Mouse (Mus musculus) cerebellum, adult 9-10 months (tissue): ENCODE results near the gene Capn15.

Experiments used
- DNase-seq: peaks from one replicate; pipeline ENCODE4 v3.0.0; 2022

The Capn15 gene

GRCm38 (mm10) chr17:25918037-25918750 lies 67.4 kb downstream of the Capn15 start:
- peak; percentile 59 for DNase-seq

- peak; percentile 57 for DNase-seq
Measured at GRCm38 (mm10) chr17:25916931-25917647, 68.5 kb downstream of the Capn15 start.

- DNase-seq, result peak; percentile 63
Measured at GRCm38 (mm10) chr17:25914295-25914694, 71.3 kb downstream of the Capn15 start.

- DNase-seq, result no peak
Measured at GRCm38 (mm10) chr17:25913877-25914275, 71.7 kb downstream of the Capn15 start.

GRCm38 (mm10) chr17:25913186-25913876 lies 72.3 kb downstream of the Capn15 start:
- DNase-seq, result peak; percentile 85

GRCm38 (mm10) chr17:25911816-25912215 lies 73.8 kb downstream of the Capn15 start:
- DNase-seq, result peak; percentile 86
